Mouse (Mus musculus): ENCODE results near the gene Camkmt. TPM values are rescaled to one million over a fixed set of nuclear protein-coding genes. Genes with fewer than 3 reads are reported as not detected.

Camkmt gene
- polyA plus RNA-seq, 2 experiments = 4.2 to 11.0 TPM

DNA sequence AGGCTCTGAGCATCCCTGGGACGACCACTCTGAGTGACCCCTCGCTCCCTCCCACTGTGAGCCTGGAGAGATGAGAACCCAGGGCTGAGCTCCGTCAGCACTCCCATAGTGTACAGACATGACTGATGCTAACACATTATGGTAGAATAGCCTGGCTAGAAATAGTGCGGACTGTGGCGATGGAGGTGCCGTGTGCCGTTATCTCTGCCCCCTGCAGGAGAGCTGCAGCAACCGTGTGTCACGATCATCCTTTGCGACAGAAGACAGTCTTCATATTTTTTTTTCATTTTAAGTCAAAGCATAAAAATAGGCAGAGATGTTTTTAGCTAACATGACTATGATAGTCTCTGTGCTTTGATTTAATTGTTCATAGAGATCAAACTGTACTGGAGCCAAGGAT lies 245.1 kb downstream of the Camkmt start:
- 80% methylated on average over 10 of the region's 10 CpGs for WGBS
- Histone ChIP-seq H3K27ac (replicated peaks; ENCODE audit: low read depth, low read length) (no peak overlapping the region), H3K4me3 (replicated peaks; ENCODE audit: low read length) (no peak overlapping the region), H3K9me3 (ENCODE audit: control insufficient read depth, low read length) (no peaks in the 10 kb centered on the region), H3K9ac (ENCODE audit: low read depth, low read length, severe bottlenecking) (no peak overlapping the region), H3K4me1 (ENCODE audit: control insufficient read depth, insufficient read depth, low read length) (no peaks in the 10 kb centered on the region), H3K36me3 (ENCODE audit: control insufficient read depth, insufficient read depth, low read length) (no peaks in the 10 kb centered on the region), H3K4me2 (replicated peaks; ENCODE audit: low read depth, low read length, severe bottlenecking) (no peak overlapping the region), H3K27me3 (ENCODE audit: control insufficient read depth, insufficient read depth, low read length) (no peaks in the 10 kb centered on the region)
- ATAC-seq (ENCODE audit: low FRiP score, low read depth) (no peak), DNase-seq (ENCODE audit: low spot score) (no peak)
- TF ChIP-seq POLR2A (IDR thresholded peaks at IDR 0.05; ENCODE audit: borderline replicate concordance, extremely low read depth, insufficient read depth, insufficient read length) = no peak

DNA sequence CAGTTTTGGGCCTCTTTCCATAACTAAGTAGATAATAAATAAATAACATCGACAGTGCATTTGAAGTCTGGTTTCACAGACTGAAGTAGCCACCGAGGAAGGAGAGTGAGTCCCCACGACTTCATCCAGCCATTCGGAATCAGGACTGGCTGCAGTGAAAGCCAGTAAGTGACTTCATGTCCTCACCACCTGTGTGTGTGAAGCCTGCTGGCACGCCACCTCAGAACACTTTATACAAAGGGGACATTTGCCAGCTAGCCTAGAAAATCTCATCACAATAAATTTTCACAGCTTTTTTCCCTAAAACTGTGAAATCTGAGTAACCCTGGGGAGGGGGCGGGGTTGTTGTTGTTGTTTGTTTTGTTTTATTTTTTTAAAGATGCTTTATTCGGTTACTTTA lies 247.3 kb downstream of the Camkmt start:
- 69% methylated on average over 7 of the region's 7 CpGs for WGBS
- TF ChIP-seq POLR2A (IDR thresholded peaks at IDR 0.05; ENCODE audit: borderline replicate concordance, extremely low read depth, insufficient read depth, insufficient read length) = no peak

DNA sequence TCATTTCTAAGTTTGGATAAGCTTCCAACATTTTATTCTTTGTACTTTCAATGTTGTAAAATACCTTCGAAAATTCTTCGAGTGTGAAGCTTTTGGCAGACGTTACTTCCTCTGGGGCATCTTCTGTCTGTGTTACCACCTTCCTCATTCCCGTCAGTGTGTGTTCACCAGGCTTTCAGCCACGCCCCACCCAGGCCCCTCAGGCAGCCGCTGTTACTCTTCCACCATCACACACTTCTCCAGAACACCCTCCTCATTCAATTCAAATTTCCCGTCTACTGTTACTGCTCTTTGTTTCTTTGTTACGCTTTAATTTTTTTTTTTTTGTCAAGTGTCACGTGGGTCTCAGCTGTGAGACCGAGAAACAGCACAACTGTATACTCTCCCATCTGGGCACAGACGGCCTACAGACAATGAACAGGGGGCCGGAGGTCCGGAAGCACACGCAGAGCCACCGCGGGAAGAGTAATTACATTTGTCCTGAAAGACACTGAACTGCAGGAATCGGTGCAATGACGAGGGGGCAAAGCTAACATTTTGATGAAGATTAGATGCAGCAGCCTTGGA lies 250.9 kb downstream of the Camkmt start:
- Histone ChIP-seq H3K27me3 (ENCODE audit: control insufficient read depth, insufficient read depth, low read length) (no peaks in the 10 kb centered on the region), H3K9me3 (ENCODE audit: control insufficient read depth, low read length) (no peaks in the 10 kb centered on the region), H3K9ac (ENCODE audit: low read depth, low read length, severe bottlenecking) (no peak overlapping the region), H3K4me1 (ENCODE audit: control insufficient read depth, insufficient read depth, low read length) (no peaks in the 10 kb centered on the region), H3K36me3 (ENCODE audit: control insufficient read depth, insufficient read depth, low read length) (no peaks in the 10 kb centered on the region), H3K4me3 (replicated peaks; ENCODE audit: low read length) (no peak overlapping the region), H3K4me2 (replicated peaks; ENCODE audit: low read depth, low read length, severe bottlenecking) (no peak overlapping the region), H3K27ac (replicated peaks; ENCODE audit: low read depth, low read length) (no peak overlapping the region)
- TF ChIP-seq POLR2A (IDR thresholded peaks at IDR 0.05; ENCODE audit: borderline replicate concordance, extremely low read depth, insufficient read depth, insufficient read length) = no peak
- DNase-seq (ENCODE audit: low spot score) (no peak), ATAC-seq (ENCODE audit: low FRiP score, low read depth) (no peak)
- 69% methylated on average over 18 of the region's 18 CpGs for WGBS

More for the DNA sequence above, 247.3 kb downstream of the Camkmt start:
- no peaks in the 10 kb centered on the region for H3K36me3 ChIP-seq (ENCODE audit: control insufficient read depth, insufficient read depth, low read length)
- H3K9me3 ChIP-seq (ENCODE audit: control insufficient read depth, low read length) = no peaks in the 10 kb centered on the region
- no peak for DNase-seq (ENCODE audit: low spot score)
- no peak for ATAC-seq (ENCODE audit: low FRiP score, low read depth)
- no peak overlapping the region for H3K27ac ChIP-seq (replicated peaks; ENCODE audit: low read depth, low read length)
- H3K4me3 ChIP-seq (replicated peaks; ENCODE audit: low read length) = no peak overlapping the region
- H3K27me3 ChIP-seq (ENCODE audit: control insufficient read depth, insufficient read depth, low read length) = no peaks in the 10 kb centered on the region
- H3K9ac ChIP-seq (ENCODE audit: low read depth, low read length, severe bottlenecking) = no peak overlapping the region
- H3K4me2 ChIP-seq (replicated peaks; ENCODE audit: low read depth, low read length, severe bottlenecking) = no peak overlapping the region
- no peaks in the 10 kb centered on the region for H3K4me1 ChIP-seq (ENCODE audit: control insufficient read depth, insufficient read depth, low read length)

DNA sequence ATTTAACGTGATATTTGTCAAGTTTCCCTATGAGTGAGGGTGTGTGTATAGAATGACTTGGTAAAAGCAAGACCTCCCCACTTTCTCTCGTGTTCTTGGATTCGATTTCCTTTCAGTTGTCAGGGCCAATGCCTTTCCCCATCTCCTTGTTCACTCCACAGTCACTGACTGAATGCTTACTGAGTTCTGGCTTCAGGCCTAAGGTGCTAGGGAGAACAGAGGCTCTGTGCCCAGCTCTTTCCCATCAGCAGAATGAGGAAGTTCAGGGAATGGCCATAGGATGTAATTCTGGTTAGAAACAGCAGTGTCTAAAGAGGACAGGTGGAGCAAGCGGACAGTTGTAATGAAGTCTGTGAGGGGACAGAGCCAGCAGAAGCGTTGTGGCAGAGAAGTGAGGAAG lies 252.1 kb downstream of the Camkmt start:
- Histone ChIP-seq H3K27me3 (ENCODE audit: control insufficient read depth, insufficient read depth, low read length) (no peaks in the 10 kb centered on the region), H3K4me1 (ENCODE audit: control insufficient read depth, insufficient read depth, low read length) (no peaks in the 10 kb centered on the region), H3K9ac (ENCODE audit: low read depth, low read length, severe bottlenecking) (no peak overlapping the region), H3K9me3 (ENCODE audit: control insufficient read depth, low read length) (no peaks in the 10 kb centered on the region), H3K4me2 (replicated peaks; ENCODE audit: low read depth, low read length, severe bottlenecking) (no peak overlapping the region), H3K4me3 (replicated peaks; ENCODE audit: low read length) (no peak overlapping the region), H3K27ac (replicated peaks; ENCODE audit: low read depth, low read length) (no peak overlapping the region), H3K36me3 (ENCODE audit: control insufficient read depth, insufficient read depth, low read length) (no peaks in the 10 kb centered on the region)
- DNase-seq (ENCODE audit: low spot score) (no peak), ATAC-seq (ENCODE audit: low FRiP score, low read depth) (no peak)
- TF ChIP-seq POLR2A (IDR thresholded peaks at IDR 0.05; ENCODE audit: borderline replicate concordance, extremely low read depth, insufficient read depth, insufficient read length) = no peak
- 88% methylated on average over 5 of the region's 5 CpGs for WGBS

DNA sequence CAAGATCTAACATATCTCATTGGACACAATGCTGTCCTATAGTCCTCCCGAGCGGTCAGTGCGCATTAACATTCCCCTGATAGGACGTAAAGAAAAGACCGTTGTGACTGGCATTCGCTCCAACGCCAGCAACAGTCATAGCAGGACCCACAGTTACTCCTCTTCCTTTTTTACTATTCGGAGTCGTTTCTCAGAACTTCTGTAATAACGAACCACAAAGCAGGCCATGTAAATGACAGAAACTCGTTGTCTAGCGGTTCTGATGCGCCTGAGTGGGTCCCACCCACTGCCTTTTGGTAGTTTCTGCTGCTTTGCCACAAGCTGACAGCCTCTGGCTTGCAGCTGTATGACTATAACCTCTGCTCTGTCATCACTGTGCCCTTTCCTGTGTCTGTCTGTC lies 253.1 kb downstream of the Camkmt start:
- Histone ChIP-seq H3K4me2 (replicated peaks; ENCODE audit: low read depth, low read length, severe bottlenecking) (no peak overlapping the region), H3K27ac (replicated peaks; ENCODE audit: low read depth, low read length) (no peak overlapping the region), H3K27me3 (ENCODE audit: control insufficient read depth, insufficient read depth, low read length) (no peaks in the 10 kb centered on the region), H3K9ac (ENCODE audit: low read depth, low read length, severe bottlenecking) (no peak overlapping the region), H3K4me1 (ENCODE audit: control insufficient read depth, insufficient read depth, low read length) (no peaks in the 10 kb centered on the region), H3K9me3 (ENCODE audit: control insufficient read depth, low read length) (no peaks in the 10 kb centered on the region), H3K4me3 (replicated peaks; ENCODE audit: low read length) (no peak overlapping the region), H3K36me3 (ENCODE audit: control insufficient read depth, insufficient read depth, low read length) (no peaks in the 10 kb centered on the region)
- no peak for TF ChIP-seq POLR2A (IDR thresholded peaks at IDR 0.05; ENCODE audit: borderline replicate concordance, extremely low read depth, insufficient read depth, insufficient read length)
- ATAC-seq (ENCODE audit: low FRiP score, low read depth) (no peak), DNase-seq (ENCODE audit: low spot score) (no peak)
- WGBS = 81% methylated on average over 13 of the region's 13 CpGs

DNA sequence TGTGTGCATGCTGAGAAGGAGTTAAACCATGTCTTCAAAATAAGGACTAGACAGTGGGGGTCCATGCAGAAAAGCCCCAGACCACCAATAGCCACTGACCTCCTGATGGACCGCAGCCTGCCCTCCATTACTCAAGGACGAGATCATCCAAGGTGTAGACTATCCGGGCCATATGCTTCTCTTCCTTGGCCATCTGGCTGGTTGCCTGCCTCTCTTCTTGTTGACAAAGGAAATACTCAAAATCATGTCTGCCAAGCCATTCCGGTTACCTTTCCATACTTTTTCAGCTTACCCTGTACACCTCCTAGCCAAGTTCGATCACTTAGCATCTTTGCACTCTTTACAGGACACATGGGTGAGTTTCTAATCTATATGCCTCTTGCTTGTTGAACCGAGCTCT lies 256.3 kb downstream of the Camkmt start:
- H3K4me2 ChIP-seq (replicated peaks; ENCODE audit: low read depth, low read length, severe bottlenecking) = no peak overlapping the region
- no peaks in the 10 kb centered on the region for H3K36me3 ChIP-seq (ENCODE audit: control insufficient read depth, insufficient read depth, low read length)
- TF ChIP-seq POLR2A (IDR thresholded peaks at IDR 0.05; ENCODE audit: borderline replicate concordance, extremely low read depth, insufficient read depth, insufficient read length) = no peak
- no peak overlapping the region for H3K4me3 ChIP-seq (replicated peaks; ENCODE audit: low read length)
- DNase-seq (ENCODE audit: low spot score) (no peak), ATAC-seq (ENCODE audit: low FRiP score, low read depth) (no peak)
- H3K9ac ChIP-seq (ENCODE audit: low read depth, low read length, severe bottlenecking) = no peak overlapping the region
- no peak overlapping the region for H3K27ac ChIP-seq (replicated peaks; ENCODE audit: low read depth, low read length)
- H3K9me3 ChIP-seq (ENCODE audit: control insufficient read depth, low read length) = no peaks in the 10 kb centered on the region
- no peaks in the 10 kb centered on the region for H3K27me3 ChIP-seq (ENCODE audit: control insufficient read depth, insufficient read depth, low read length)
- WGBS = 90% methylated on average over 6 of the region's 6 CpGs
- H3K4me1 ChIP-seq (ENCODE audit: control insufficient read depth, insufficient read depth, low read length) = no peaks in the 10 kb centered on the region
